Mouse (Mus musculus) MEL (cell line): ENCODE results near the gene Ddx41. TPM values are rescaled to one million over a fixed set of nuclear protein-coding genes. Genes with fewer than 3 reads are reported as not detected.

Experiments used
- DNase-seq: peaks from one replicate; pipeline ENCODE4 v3.0.0; 2011; ENCODE audit warnings: low read depth, low spot score
- H3K27ac ChIP-seq: 2 replicates; pipeline ENCODE4 v1.5.1; 2012; ENCODE audit warnings: low read depth, mild to moderate bottlenecking, control low read depth, low read length, moderate library complexity; ENCODE audit not compliant: control insufficient read depth
- H3K27me3 ChIP-seq, 2 experiments: fragments of 150-350 bp in 1 of 2; sonication (generic) in 1 of 2; 2 replicates each; pipeline ENCODE4 v1.6.1; 2012; ENCODE audit warnings: low read length in 2 of 2, mild to moderate bottlenecking in 2 of 2, improper control_type of control experiment in 1 of 2, moderate library complexity in 1 of 2; ENCODE audit not compliant: insufficient read depth in 2 of 2, control insufficient read depth in 1 of 2
- H3K36me3 ChIP-seq, 2 experiments: 2 replicates each; pipeline ENCODE4 v1.6.1; 2012 to 2014; ENCODE audit warnings: low read length in 2 of 2, improper control_type of control experiment in 1 of 2, inconsistent platforms in 1 of 2, mild to moderate bottlenecking in 1 of 2; ENCODE audit not compliant: insufficient read depth in 2 of 2, control insufficient read depth in 1 of 2
- H3K4me1 ChIP-seq, 2 experiments: fragments of 150-350 bp in 1 of 2; sonication (generic) in 1 of 2; 2 replicates each; pipeline ENCODE4 v1.6.1; 2012; ENCODE audit warnings: low read length in 2 of 2, improper control_type of control experiment in 1 of 2, mild to moderate bottlenecking in 1 of 2; ENCODE audit not compliant: insufficient read depth in 2 of 2, control insufficient read depth in 1 of 2
- H3K4me3 ChIP-seq, 2 experiments: fragments of 150-350 bp in 1 of 2; sonication (generic) in 1 of 2; 2 replicates each; pipeline ENCODE4 v1.5.1; 2012; ENCODE audit warnings: low read depth in 2 of 2, low read length in 2 of 2, mild to moderate bottlenecking in 2 of 2, moderate library complexity in 2 of 2, control low read depth in 1 of 2, improper control_type of control experiment in 1 of 2; ENCODE audit not compliant: control insufficient read depth in 1 of 2, insufficient read depth in 1 of 2
- H3K79me2 ChIP-seq: 2 replicates; pipeline ENCODE4 v1.6.1; 2012; ENCODE audit warnings: mild to moderate bottlenecking, low read length, moderate library complexity; ENCODE audit not compliant: control insufficient read depth, poor library complexity, insufficient read depth
- H3K9ac ChIP-seq: 2 replicates; pipeline ENCODE4 v1.6.1; 2012; ENCODE audit warnings: low read depth, mild to moderate bottlenecking, control low read depth, low read length, moderate library complexity; ENCODE audit not compliant: control insufficient read depth, poor library complexity, severe bottlenecking
- H3K9me3 ChIP-seq: fragments of 150-350 bp; sonication (generic); replicated peaks from 2 replicates; pipeline ENCODE4 v1.6.1; 2012; ENCODE audit warnings: mild to moderate bottlenecking, low read length, improper control_type of control experiment, moderate library complexity; ENCODE audit not compliant: insufficient read depth
- CHD1 ChIP-seq: IDR thresholded peaks from 2 replicates; pipeline ENCODE4 v1.6.1; 2012; ENCODE audit warnings: low read depth, mild to moderate bottlenecking, inconsistent platforms, low read length, improper control_type of control experiment
- CHD2 ChIP-seq: IDR thresholded peaks from 2 replicates; pipeline ENCODE4 v1.6.1; 2011; ENCODE audit warnings: low read length, improper control_type of control experiment
- CTCF ChIP-seq, 3 experiments: IDR thresholded peaks in 2 of 3; conservative IDR thresholded peaks in 1 of 3; 2 replicates each; pipeline ENCODE4 v1.5.1; 2011 to 2012; ENCODE audit warnings: low read length in 3 of 3, low read depth in 2 of 3, mild to moderate bottlenecking in 2 of 3, improper control_type of control experiment in 1 of 3, inconsistent platforms in 1 of 3, mixed read lengths in 1 of 3, moderate library complexity in 1 of 3; ENCODE audit not compliant: control insufficient read depth in 1 of 3, insufficient read depth in 1 of 3, poor library complexity in 1 of 3, severe bottlenecking in 1 of 3
- ELF1 ChIP-seq: IDR thresholded peaks from 2 replicates; pipeline ENCODE4 v1.6.1; 2014; ENCODE audit warnings: low read depth, mild to moderate bottlenecking, inconsistent platforms, low read length, improper control_type of control experiment, moderate library complexity
- ETS1 ChIP-seq: IDR thresholded peaks from 2 replicates; pipeline ENCODE4 v1.6.1; 2012; ENCODE audit warnings: low read depth, mild to moderate bottlenecking, inconsistent platforms, low read length, improper control_type of control experiment, moderate library complexity
- GABPA ChIP-seq: IDR thresholded peaks from 2 replicates; pipeline ENCODE4 v1.6.1; 2012; ENCODE audit warnings: low read depth, mild to moderate bottlenecking, inconsistent platforms, low read length, improper control_type of control experiment, moderate library complexity
- HCFC1 ChIP-seq: IDR thresholded peaks from 2 replicates; pipeline ENCODE4 v1.6.1; 2012; ENCODE audit warnings: low read depth, mild to moderate bottlenecking, inconsistent platforms, low read length, improper control_type of control experiment, moderate library complexity
- MAZ ChIP-seq: IDR thresholded peaks from 2 replicates; pipeline ENCODE4 v1.6.1; 2012; ENCODE audit warnings: low read depth, mild to moderate bottlenecking, inconsistent platforms, low read length, improper control_type of control experiment
- MYB ChIP-seq: IDR thresholded peaks from 2 replicates; pipeline ENCODE4 v1.6.1; 2011; ENCODE audit warnings: mild to moderate bottlenecking, low read depth, low read length, improper control_type of control experiment
- MYC ChIP-seq: IDR thresholded peaks from 2 replicates; pipeline ENCODE4 v1.6.1; 2011; ENCODE audit warnings: low read depth, mild to moderate bottlenecking, low read length, improper control_type of control experiment, moderate library complexity
- POLR2A ChIP-seq, 2 experiments: IDR thresholded peaks; 2 replicates each; pipeline ENCODE4 v1.6.1; 2011 to 2012; ENCODE audit warnings: low read length in 2 of 2, mild to moderate bottlenecking in 2 of 2, control low read depth in 1 of 2, improper control_type of control experiment in 1 of 2, low read depth in 1 of 2, moderate library complexity in 1 of 2; ENCODE audit not compliant: control insufficient read depth in 1 of 2, insufficient read depth in 1 of 2, poor library complexity in 1 of 2
- POLR2AphosphoS5 ChIP-seq: IDR thresholded peaks from 2 replicates; pipeline ENCODE4 v1.6.1; 2012; ENCODE audit warnings: low read depth, borderline replicate concordance, mild to moderate bottlenecking, inconsistent platforms, low read length, moderate library complexity, mixed read lengths
- RCOR1 ChIP-seq: IDR thresholded peaks from 2 replicates; pipeline ENCODE4 v1.6.1; 2012; ENCODE audit warnings: low read depth, mild to moderate bottlenecking, inconsistent platforms, low read length, improper control_type of control experiment
- TAL1 ChIP-seq: IDR thresholded peaks from 2 replicates; pipeline ENCODE4 v1.6.1; 2012; ENCODE audit warnings: mild to moderate bottlenecking, inconsistent platforms, low read length, moderate library complexity, mixed read lengths
- TBP ChIP-seq: IDR thresholded peaks from 2 replicates; pipeline ENCODE4 v1.8.0; 2011; ENCODE audit warnings: low read depth, low read length, improper control_type of control experiment
- USF2 ChIP-seq, 2 experiments: IDR thresholded peaks; 2 replicates each; pipeline ENCODE4 v1.6.1; 2011 to 2012; ENCODE audit warnings: improper control_type of control experiment in 2 of 2, low read length in 2 of 2, borderline replicate concordance in 1 of 2, inconsistent platforms in 1 of 2, low read depth in 1 of 2, mild to moderate bottlenecking in 1 of 2; ENCODE audit not compliant: insufficient read depth in 1 of 2
- ZC3H11A ChIP-seq: IDR thresholded peaks from 2 replicates; pipeline ENCODE4 v1.6.1; 2012; ENCODE audit warnings: low read depth, mild to moderate bottlenecking, inconsistent platforms, low read length, improper control_type of control experiment
- polyA plus RNA-seq, 2 experiments: library from polyadenylated mRNA; stranded (reverse) in 1 of 2; unstranded in 1 of 2; fragments of >175 nt in 1 of 2; fragments of >200 nt in 1 of 2; gene quantifications; 2 replicates each; pipeline versions ENCODE4 v1.2.1 to v1.2.4; 2012; ENCODE audit warnings: low replicate concordance in 2 of 2, low read depth in 1 of 2; ENCODE audit not compliant: insufficient read length in 2 of 2, insufficient read depth in 1 of 2, missing spikeins in 1 of 2
- total RNA-seq: library from RNA; depleted of rRNA; stranded (reverse); fragments of 300-350 nt; gene quantifications from 2 replicates; pipeline ENCODE4 v1.2.3, GENCODE M21; 2012

Ddx41 gene
- total and polyA plus RNA-seq, 3 experiments = 58.5 to 88.8 TPM; not detected in 1

GRCm38 (mm10) chr13:55487578-55488498 lies 48.6 kb downstream of the Ddx41 start, which contains the start of gene Dbn1:
Gene Dbn1, minus strand, starts transcription at chr13:55488111.
- H3K9me3 ChIP-seq = no peaks in the 10 kb centered on the region
- H3K27ac ChIP-seq = no peak within 1 kb of the TSS
- H3K36me3 ChIP-seq = peaks cover 0 to 3% of the 10 kb centered on the region in 2 experiments; a peak in 1 of 4 replicates
- peaks cover 0 to 5% of the 10 kb centered on the region in 2 experiments; a peak in 3 of 4 replicates for H3K27me3 ChIP-seq
- DNase-seq = no peak
- TF ChIP-seq CTCF (IDR thresholded peaks at IDR 0.05 in 2 of 3, conservative IDR thresholded peaks at IDR 0.05 in 1 of 3; ENCODE audit: control insufficient read depth in 1 of 3, insufficient read depth in 1 of 3, low read depth in 2 of 3, low read length in 3 of 3, poor library complexity in 1 of 3, severe bottlenecking in 1 of 3) = no peak
- TF ChIP-seq TBP = no peak
- TF ChIP-seq POLR2A (IDR thresholded peaks at IDR 0.05; ENCODE audit: control insufficient read depth in 1 of 2, insufficient read depth in 1 of 2, low read depth in 1 of 2, low read length in 2 of 2, poor library complexity in 1 of 2) = no peak
- TF ChIP-seq CHD1 = no peak
- TF ChIP-seq HCFC1 = no peak
- no peak for TF ChIP-seq RCOR1
- no peak for TF ChIP-seq MYB
- TF ChIP-seq USF2 (IDR thresholded peaks at IDR 0.05; ENCODE audit: borderline replicate concordance in 1 of 2, insufficient read depth in 1 of 2, low read depth in 1 of 2, low read length in 2 of 2) = no peak
- no peak for TF ChIP-seq MYC
- no peak for TF ChIP-seq GABPA
- TF ChIP-seq ELF1 = no peak
- no peak for TF ChIP-seq MAZ
- TF ChIP-seq CHD2 = no peak
- no peak for TF ChIP-seq ZC3H11A
- no peak for TF ChIP-seq POLR2AphosphoS5
- no peak for TF ChIP-seq ETS1
- TF ChIP-seq TAL1 = no peak
- H3K9ac ChIP-seq = no peak within 1 kb of the TSS
- H3K4me3 ChIP-seq = no peak within 1 kb of the TSS
- peaks cover 0 to 4% of the 10 kb centered on the region in 2 experiments; a peak in 1 of 4 replicates for H3K4me1 ChIP-seq
- H3K79me2 ChIP-seq = no peaks in the 10 kb centered on the region

DNA sequence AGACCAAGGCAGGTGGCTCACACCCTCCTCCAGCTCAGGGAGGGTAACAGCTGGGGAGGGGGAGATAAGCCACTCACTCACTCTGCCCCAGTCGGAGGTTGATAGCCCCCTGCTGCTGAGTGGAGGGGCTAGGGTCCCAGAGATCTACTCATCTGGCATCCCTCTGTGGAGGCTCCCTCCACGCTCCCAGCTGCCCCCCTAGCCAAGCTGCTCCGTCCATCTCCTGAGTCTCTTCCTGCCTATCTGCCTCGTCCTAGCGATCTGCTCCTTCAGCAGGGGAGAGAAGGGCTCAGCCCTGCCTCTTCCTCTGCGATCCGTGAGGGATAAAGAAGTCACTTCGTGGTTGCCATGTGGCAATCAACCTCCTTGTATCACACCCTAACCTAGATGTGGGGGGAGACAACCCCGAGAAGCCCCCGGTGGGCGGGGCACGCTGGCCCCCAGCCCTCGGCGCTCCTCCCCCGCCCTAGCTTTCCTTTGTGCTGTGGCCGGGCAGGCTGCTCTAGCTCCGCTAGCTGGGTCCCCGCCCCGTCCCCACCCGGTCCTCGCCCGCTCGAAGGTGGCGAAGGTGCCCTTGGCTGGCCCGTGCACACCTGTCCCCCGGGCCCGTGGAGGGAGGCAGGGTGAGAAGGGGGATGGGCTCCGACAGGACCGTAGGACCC lies 49.4 kb downstream of the Ddx41 start:
- Histone ChIP-seq H3K4me1 (peaks cover 0 to 4% of the 10 kb centered on the region in 2 experiments; a peak in 1 of 4 replicates), H3K36me3 (peaks cover 0 to 3% of the 10 kb centered on the region in 2 experiments; a peak in 1 of 4 replicates), H3K79me2 (no peaks in the 10 kb centered on the region), H3K9ac (no peak overlapping the region), H3K4me3 (no peak overlapping the region), H3K27me3 (peaks cover 0 to 5% of the 10 kb centered on the region in 2 experiments; a peak in 3 of 4 replicates), H3K27ac (no peak overlapping the region), H3K9me3 (no peaks in the 10 kb centered on the region)
- peak; percentile 28 for TF ChIP-seq TAL1
- no peak for TF ChIP-seq CHD1
- DNase-seq = no peak
